Mouse (Mus musculus): ENCODE measurements around the gene Ramp1. TPM values are rescaled to one million over a fixed set of nuclear protein-coding genes. Genes with fewer than 3 reads are reported as not detected.

Gene Ramp1
- total RNA-seq (2021) = 10 to 100 TPM; 10.5 to 13.6 TPM
- long read RNA-seq, experiment 1, transcript Ramp1-201 (3 exons, 2,325 nt) = major isoform, 25 of 28 reads
- long read RNA-seq, experiment 1, partial matches to known transcripts = 2 of 28 reads
- long read RNA-seq, experiment 1, other reads (novel, unspliced or antisense) = 0 of 28 reads
- long read RNA-seq, experiment 2, transcript Ramp1-201 (3 exons, 2,325 nt) = major isoform, 21 of 24 reads
- long read RNA-seq, experiment 2, partial matches to known transcripts = 0 of 24 reads
- long read RNA-seq, experiment 2, other reads (novel, unspliced or antisense) = 3 of 24 reads

DNA sequence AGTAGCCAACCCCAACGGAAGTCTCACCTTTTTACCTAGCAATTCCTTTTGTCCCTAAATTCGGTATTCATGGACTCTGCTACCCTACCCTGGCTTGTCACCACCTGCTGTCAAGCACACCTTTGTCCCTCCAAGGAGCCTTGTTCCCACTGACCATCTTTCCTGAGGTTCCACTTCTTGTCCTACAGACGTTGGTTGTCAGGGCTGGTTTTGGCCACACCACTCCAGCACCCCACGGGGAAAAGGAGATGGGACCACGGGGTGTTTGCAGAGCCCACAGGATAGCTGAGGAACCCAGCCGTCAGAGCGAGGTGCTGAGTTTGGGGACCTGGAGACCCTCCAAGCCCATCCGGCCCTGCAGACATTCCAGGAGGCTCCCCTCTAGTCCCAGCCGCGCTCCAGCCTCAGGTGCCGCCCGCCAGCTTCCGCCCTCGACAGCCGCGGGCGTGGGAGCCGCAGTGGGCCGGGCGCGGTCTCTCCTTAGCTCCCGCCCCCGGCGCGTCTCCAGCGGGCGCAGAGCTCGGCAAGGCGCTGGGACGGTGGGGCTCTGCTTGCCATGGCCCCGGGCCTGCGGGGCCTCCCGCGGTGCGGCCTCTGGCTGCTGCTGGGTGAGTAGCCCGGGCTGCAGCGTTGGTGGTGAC, at the start of gene Ramp1:
Gene Ramp1 (plus strand): TSS at position 290 of the 641 bp plus-strand sequence.
- peak; percentile 64 for DNase-seq

DNA sequence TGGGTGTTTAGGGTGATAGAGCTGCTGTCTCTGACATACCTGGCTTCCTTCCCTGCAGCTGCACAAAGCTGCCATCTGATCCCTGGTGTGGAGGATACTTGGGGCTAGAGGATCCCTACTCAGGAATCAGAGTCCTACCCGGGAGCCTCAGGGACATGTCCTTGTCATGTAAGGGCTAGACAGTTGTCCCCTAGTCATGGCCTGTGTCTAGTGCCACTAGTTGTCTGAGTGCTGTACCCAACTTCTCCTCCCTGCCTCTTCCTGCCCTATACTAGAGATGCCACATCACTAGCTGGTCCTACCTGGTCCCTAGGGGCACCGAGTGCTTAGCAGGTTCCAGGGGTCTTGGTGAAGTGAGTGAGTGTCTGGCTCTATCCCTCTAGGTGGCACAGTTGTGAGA, 42.6 kb upstream of the Ramp1 start:
- intact Hi-C loops (cut with DNase I) = loop anchor here (1.0 kb wide), 1 partner anchor 8 kb away; no protein-coding TSS in a partner anchor
- DNase-seq = no peak

More for the DNA sequence above, at the start of gene Ramp1:
- intact Hi-C loops (cut with DNase I) = loop anchor here (1.0 to 5.0 kb wide), 3 partner anchors 32 to 207 kb away; no protein-coding TSS in a partner anchor

DNA sequence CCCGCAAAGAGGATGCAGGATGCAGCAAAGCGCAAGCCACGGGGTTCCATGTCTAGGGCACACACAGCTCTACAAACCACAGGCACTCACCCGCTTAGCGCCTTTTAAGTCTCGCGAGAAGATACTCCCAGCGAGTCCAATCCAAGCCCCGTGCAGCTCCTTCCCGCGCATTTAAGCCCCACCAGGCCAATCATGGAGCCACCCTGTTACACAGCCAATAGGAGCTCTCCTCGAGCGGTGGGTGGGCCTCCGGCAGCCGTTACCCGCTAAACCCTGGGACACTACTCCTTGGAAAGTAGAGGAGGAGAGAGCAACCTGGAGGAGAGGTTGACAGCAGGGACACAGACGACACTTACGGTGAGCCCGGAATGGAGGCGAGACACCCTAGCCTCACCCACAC, 34.8 kb upstream of the Ramp1 start, which contains the start of gene Rbm44:
Gene Rbm44 (plus strand): TSS at position 277 of the 400 bp plus-strand sequence.
- intact Hi-C loops (cut with DNase I) = no loop called here
- DNase-seq = no peak

DNA sequence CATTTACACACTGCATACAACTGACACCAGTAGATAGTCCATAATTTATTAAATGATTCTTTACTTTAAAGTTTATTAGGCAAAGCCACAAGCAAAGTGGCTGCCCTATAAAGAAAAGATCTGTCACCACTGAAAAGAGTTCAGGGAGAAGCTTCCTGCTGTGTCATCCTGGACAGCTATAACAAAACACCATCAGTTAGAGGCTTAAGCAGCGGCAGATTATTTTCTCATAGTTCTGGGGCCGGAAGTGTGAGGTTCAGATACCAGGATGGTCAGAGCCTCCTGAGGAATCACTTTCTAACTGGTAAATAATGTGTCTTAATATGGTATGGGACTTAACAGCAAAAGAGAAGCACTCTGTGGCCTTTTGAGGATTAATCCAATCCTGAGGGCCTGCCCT, 28.1 kb upstream of the Ramp1 start:
- no peak for DNase-seq
- intact Hi-C loops (cut with DNase I) = no loop called here

DNA sequence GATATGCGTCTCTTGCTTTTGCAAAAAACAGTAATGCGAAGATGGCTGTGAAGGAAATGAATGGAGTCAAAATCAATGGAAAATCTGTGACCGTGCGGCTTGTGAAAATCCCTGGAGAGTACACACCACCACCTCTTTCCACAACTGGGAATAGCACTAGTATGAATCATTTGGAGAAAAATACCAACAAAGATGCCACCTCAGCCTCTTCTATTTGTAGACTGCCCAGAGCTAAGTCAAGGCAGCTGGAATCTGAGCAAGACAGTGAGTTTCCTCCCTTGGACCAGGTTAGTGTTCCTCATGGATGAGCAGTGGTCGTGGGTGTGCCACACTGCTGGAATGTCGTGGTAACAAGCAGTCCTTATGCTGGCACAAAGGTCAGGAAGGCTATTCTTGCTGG, 12.8 kb upstream of the Ramp1 start:
- intact Hi-C loops (cut with DNase I) = no loop called here
- DNase-seq = no peak

DNA sequence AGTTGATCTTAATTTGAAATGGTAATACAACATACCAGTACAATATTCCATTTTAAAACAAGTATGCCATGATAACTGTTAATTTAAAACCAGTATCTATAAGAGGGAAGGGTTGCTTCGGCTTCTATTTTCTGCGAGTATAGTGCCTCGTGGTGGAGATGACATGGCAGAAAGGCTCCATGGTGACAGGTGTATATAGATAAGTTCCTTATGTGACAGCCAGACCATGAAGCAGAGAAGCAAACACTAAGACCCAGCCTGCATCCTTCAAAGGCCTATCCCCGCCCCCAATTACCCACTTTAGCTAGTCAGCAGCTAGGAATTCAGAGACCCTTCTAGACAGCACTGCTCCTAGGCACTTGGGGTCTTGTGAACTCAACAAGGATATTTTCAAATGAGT, 10.5 kb upstream of the Ramp1 start:
- intact Hi-C loops (cut with DNase I) = no loop called here
- no peak for DNase-seq

DNA sequence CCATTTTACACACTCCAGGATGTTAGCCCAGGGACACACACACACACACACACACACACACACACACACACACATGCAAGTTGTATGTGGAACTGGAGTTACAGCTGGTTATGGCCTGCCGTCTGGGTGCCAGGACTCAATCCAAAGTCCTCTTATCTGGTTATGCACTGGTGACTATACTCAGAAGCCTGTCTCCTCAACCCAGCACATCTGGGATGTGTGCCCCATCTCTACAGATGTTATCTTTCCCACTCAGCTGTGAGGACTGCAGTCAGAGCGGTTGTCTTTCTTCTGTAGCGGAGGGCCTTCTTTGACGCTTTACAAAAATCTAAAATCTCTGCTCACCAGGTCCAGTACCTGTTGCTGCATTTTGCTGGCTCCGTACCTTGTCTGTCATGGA, 4.8 kb upstream of the Ramp1 start:
- intact Hi-C loops (cut with DNase I) = loop anchor here (5.0 kb wide), 1 partner anchor 202 kb away; no protein-coding TSS in a partner anchor
- no peak for DNase-seq

DNA sequence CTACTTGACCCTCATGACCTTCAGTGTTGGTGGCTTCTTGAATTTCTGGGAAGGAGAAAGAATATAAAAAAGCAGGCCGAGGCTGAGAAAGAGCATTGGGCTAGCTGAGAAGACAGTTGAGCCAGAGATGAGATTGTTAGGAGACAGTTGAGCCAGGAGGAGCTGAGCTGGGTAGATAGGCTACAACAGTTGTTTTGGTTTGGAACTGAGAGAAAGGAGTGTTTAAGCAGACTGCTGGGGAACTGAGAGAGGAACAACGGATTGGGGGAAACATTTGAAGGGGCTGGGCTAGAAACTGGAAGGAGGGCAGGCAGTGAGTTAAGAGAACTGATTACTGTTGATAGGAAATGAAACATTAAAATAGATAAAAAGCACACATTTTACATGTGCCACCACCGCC, 3.6 kb upstream of the Ramp1 start:
- DNase-seq = no peak
- intact Hi-C loops (cut with DNase I) = loop anchor here (5.0 kb wide), 1 partner anchor 204 kb away; no protein-coding TSS in a partner anchor

DNA sequence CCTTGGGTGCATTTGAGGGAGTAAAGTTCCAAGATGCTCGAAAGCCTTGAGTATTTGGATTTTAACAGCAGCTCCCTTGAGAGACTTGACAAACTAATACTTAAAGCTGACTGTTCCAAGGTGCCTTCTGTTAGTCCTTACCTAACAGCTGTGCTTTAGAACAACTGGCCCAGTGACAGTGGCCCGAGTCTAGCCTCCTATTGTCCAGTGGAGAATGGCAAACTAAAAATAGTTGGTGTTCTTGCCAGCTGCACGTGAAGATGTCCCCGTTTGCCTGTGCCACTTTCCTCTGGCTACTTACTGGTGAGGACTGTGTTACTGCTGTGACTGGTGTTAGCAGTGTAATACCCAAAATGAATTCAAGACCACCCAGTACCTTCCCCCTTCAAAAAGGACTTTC, 2.8 kb upstream of the Ramp1 start:
- intact Hi-C loops (cut with DNase I) = loop anchor here (5.0 kb wide), 1 partner anchor 205 kb away; no protein-coding TSS in a partner anchor
- DNase-seq = peak; percentile 24 to 38

DNA sequence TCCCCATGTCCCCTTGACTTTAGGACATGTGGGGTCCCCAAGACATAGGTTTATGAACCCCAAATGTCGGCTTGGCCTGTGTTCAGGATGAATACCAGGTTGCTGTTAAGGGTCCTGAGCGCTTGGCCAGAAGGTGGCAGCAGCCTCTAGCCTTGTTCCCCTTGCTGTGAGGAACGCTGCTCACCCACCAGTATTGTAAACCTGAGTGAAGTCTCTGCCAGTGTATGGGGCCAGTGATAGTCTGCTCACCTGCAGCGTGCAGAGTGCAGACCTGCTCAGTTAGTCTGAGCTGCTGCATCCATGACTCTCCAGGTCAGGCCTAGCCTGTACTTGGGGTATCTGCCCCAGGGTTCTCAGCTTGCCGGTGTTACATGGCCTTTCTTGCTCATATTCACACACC, 536 bp upstream of the Ramp1 start:
- DNase-seq = peak; percentile 68 to 76
- intact Hi-C loops (cut with DNase I) = loop anchor here (1.0 to 5.0 kb wide), 2 partner anchors 60 to 207 kb away; no protein-coding TSS in a partner anchor

DNA sequence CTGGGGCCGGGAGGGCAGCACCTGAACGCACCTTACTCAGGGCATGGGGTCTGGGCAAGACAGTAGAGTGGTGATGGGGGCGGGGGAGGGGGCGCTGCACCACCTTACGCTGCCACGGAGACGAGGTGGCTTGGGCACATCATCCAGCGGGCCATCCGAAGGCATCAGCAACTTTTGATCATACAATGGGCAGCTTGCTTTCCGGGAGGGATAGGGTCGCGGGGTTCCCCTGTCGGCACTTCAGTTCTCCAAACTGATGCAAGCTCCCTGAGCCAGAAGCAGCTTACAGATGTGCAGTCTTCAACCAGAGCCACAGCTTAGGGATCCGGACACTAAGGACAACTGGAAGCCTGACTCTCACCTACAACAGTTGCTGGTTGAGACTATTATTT, 548 bp downstream of the Ramp1 start:
- intact Hi-C loops (cut with DNase I) = loop anchor here (1.0 kb wide), 1 partner anchor 31 kb away; no protein-coding TSS in a partner anchor
- no peak for DNase-seq

DNA sequence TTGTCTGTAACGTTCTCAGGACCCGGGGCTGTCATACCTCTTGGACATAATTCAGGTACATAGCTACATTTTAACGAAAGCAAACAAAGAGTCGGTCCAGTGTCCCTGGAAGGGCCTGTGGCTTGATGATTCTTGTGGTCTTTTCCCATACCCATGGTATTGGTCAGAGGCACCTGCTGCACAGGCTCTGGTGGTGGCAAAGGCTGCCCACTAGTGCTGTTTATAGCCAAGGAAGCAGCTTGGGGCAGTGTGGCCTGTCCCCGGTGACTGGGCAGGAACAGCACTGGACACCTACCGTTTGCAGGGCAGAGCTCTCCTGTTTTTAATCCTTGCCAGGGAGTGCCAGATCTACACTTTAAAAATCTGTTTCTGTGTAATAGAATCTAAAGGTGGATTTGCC, 1.1 kb downstream of the Ramp1 start:
- DNase-seq = peak in 1 of 2 experiments; percentile 21
- intact Hi-C loops (cut with DNase I) = loop anchor here (1.0 kb wide), 1 partner anchor 31 kb away; no protein-coding TSS in a partner anchor

DNA sequence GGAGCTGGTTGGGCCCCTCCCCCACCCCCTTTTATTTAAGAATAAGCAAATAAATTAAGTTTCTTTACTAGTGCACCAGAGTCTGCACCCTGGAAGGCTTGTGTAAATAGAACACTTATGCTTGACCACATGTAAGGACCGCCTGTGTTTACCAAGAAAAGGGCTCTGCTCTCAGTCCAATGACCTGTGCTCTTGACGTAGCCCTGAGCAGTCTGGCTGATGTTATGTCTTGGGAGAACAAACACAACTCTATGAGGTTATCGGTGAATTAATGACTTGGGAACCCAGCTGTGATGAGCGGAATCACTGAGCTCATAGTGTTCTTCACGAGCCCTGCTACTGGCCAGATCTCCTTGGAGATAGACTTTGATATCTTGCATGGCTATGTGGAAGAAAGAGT, 1.6 kb downstream of the Ramp1 start:
- intact Hi-C loops (cut with DNase I) = no loop called here
- no peak for DNase-seq

DNA sequence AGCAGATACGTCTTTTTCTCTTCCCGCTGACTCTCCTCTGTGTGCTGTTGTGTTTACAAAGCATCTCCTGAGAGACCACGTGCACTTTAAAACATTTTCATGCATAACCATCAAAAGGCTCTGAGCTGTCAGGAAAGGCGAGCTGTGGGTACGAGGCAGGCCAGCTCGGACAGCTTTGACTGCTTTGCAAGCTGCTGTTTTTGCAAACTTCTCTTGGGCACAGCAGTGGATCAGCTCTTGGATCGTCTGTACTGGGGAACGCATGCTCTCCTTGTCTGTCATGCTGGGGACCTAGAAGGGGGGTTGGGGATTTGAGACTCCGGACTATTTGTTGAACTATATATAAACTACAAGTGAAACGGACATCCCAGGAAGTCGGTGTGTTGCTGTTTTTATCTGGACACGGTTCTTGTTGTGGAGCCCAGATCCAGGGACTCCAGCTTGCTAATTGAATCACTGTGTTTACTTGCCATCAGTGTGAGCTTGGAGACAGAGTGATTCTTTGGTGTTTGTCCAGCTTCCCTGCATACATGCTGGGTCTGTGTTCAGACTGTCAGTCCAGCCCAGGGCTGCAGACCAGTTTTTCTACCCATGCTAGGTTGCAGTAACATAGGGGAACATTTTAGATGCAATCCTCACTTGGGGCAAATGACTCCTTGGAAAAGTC, 2.3 kb downstream of the Ramp1 start:
- peak in 1 of 2 experiments; percentile 29 for DNase-seq
- intact Hi-C loops (cut with DNase I) = no loop called here

DNA sequence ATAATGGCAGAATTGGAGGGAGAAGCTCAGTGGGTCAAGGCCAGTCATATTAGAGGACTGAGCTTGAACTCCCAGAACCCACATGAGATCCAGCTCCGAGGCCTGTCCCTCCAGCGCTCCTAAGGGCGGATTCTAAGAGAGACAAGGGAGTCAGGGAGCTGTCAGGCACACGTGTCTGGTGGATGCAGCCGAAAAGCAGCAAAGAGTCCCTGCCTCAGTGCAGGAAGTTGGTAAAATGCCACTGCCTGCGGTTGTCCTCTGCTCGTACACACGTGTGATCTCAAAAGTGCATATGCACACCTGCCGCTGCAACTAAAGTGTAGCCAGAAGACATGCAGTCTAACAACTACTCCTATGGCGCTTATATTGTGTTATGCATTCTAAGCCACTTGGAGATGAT, 3.7 kb downstream of the Ramp1 start:
- intact Hi-C loops (cut with DNase I) = no loop called here
- DNase-seq = no peak

DNA sequence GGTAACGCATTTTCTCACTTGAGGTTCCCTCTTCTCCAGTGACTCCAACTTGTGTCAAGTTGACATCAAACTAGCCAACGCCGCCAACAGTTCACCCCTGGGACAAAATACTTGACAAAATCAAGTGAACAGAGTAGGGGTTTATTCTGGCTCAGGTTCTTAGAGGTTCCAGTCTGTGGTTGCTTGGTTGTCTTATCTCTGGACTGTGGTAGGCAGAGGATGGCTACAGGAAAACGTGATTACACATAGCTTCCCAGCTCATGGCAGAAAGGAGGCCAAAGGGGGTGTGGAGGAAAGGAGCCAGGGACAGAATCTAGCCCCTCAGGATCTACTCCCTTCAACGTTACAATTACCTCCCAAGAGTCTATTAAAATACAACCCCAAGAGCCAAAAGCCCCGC, 7.1 kb downstream of the Ramp1 start:
- no peak for DNase-seq
- intact Hi-C loops (cut with DNase I) = no loop called here

DNA sequence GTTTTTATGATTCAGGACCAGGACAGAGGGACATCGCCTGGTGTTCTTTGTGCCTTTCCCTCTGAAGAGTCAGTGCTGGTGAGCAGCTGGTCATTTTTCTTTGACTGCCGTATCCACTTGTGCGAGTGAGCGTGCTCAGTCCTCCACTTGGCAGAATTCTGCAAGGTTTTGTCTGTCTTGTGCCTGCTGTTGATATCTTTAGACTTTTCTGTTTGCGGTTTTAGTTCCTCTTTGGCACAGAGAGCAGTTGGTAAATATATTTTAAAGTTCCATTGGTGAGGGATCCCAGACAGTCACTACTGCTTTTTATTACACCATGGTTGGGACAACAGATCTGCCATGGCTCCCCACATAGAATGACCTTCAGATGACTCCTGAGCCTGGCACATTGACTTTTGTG, 7.7 kb downstream of the Ramp1 start:
- intact Hi-C loops (cut with DNase I) = no loop called here
- DNase-seq = no peak

DNA sequence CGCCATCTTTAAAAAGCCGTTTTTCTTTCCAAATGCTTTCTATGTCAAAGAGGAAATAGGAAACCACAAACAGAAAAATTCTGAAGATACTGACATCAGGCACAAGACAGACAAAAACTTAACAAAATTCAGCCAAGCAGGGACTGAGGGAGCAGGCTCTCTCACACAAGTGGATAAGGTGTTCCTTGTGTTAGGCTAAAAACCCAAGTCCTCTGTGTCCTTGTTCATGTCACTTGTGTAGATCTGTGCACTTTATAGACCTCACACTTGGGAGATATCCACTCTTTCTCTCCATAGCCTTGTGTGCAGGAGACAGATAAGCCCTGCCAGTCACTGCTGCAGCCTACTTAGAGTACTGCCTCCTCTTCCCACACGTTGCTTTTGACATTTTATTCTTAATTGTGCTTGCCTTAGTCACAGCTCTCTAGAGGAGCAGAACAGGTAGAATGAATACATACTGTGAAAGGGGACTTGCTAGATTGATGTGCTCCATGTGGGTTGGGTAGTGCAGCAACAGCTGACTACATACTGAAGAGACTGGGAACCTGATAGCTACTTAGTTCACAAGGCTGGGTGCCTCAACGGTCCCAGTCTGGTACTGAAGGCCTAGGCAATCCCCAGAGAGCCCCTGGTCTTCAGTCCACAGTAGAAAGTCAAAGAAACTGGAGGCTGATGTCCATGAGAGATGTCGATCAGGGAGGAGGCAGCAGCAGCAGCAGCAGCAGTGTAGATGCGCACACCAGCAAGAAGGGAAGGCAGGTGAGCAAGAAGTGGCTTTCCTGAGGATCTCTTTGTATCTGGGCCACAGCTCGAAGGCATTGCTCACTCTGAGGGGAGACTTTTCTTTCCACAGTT, 8.4 kb downstream of the Ramp1 start:
- no peak for DNase-seq
- intact Hi-C loops (cut with DNase I) = no loop called here

DNA sequence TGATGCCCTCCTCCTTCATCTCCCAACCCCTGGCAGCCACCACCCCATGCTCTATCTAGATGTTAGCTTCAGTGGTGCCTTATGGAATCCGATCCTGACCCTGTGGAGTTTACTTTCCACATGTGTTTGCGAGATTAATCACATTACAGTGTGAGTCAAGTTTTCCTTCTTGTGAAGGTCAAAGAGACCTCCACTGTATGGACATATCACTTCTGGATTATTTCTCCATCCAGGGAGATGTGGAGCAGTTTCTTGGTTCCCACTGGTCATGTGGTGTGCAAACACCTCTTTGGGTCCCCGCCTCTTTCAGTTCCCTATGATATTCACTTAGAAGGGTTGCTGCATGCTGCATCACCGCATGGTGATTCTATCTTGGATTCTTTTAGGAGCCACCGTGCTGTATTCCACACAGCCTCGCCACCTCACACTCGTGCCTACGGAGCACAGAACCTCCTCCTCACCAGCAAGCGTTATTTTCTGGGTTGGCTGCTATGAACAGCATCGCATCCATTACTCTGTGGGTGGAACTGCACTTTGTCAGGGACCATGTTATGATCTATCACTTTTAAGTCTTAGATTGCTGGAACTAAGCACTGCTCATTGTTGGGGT, 9.3 kb downstream of the Ramp1 start:
- intact Hi-C loops (cut with DNase I) = no loop called here

DNA sequence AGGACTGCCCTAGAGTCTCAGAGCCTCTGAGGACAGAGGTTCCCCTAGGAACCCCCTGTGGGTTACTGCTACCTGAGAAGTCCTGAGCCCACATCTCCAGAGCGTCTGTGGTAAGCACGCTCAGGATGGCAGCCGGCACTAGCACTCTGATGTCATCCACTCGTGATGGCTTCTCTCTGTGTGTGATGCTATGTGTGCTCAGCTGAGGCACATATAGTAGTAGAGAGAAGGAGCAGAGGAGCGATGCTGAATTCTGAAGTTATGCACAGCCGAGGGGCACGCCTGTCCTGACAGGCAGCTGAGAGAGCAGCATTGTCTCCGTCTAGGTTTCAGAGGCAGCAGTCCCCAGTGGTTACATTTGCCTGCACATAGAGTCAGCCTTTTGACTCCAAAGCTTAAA, 12.6 kb downstream of the Ramp1 start:
- no peak for DNase-seq
- intact Hi-C loops (cut with DNase I) = no loop called here

More for the DNA sequence above, 9.3 kb downstream of the Ramp1 start:
- no peak for DNase-seq

Data from heart, postnatal 14 days (tissue).